Mouse (Mus musculus) ES-Bruce4 (cell line): ENCODE results near the gene Ttll5.

Experiments used
- CTCF ChIP-seq: IDR thresholded peaks from one replicate; pipeline ENCODE4 v1.8.1; 2011; ENCODE audit warnings: low read depth, low read length
- EP300 ChIP-seq: IDR thresholded peaks from 2 replicates; pipeline ENCODE4 v1.6.1; 2011; ENCODE audit warnings: low read depth, low read length; ENCODE audit not compliant: insufficient read depth
- POLR2A ChIP-seq: IDR thresholded peaks from one replicate; pipeline ENCODE4 v1.8.1; 2011; ENCODE audit warnings: low read length; ENCODE audit not compliant: insufficient read depth

GRCm38 (mm10) chr12:85964436-85964835 is 140.0 kb downstream of the Ttll5 start:
- TF ChIP-seq CTCF = no peak
- no peak for TF ChIP-seq POLR2A
- no peak for TF ChIP-seq EP300
